Mouse (Mus musculus) liver, adult 2 months (tissue): Measurements from ENCODE around the gene Tmem255b. TPM values are rescaled to one million over a fixed set of nuclear protein-coding genes. Genes with fewer than 3 reads are reported as not detected.

Experiments
- DNase-seq: peaks from one replicate; pipeline ENCODE4 v3.0.0-alpha.2; 2011; ENCODE audit warnings: low read depth, low spot score; ENCODE audit errors: extremely low read depth
- H3K27ac ChIP-seq: fragments of 200-500 bp; replicated peaks from 2 replicates; pipeline ENCODE4 v1.5.1; 2012; ENCODE audit warnings: low read depth, mild to moderate bottlenecking, control low read depth, inconsistent platforms, low read length; ENCODE audit not compliant: insufficient read depth
- H3K27me3 ChIP-seq: fragments of 200-500 bp; 2 replicates; pipeline ENCODE4 v1.6.1; 2012; ENCODE audit warnings: mild to moderate bottlenecking, moderate library complexity, low read length, inconsistent platforms; ENCODE audit not compliant: control insufficient read depth, insufficient read depth
- H3K36me3 ChIP-seq: fragments of 200-500 bp; 2 replicates; pipeline ENCODE4 v1.6.1; 2012; ENCODE audit warnings: low read length, inconsistent platforms; ENCODE audit not compliant: control insufficient read depth, insufficient read depth
- H3K4me1 ChIP-seq: fragments of 200-500 bp; 2 replicates; pipeline ENCODE4 v1.6.1; 2011; ENCODE audit warnings: low read length; ENCODE audit not compliant: control insufficient read depth, insufficient read depth
- H3K4me3 ChIP-seq: fragments of 200-500 bp; 2 replicates; pipeline ENCODE4 v1.5.1; 2011; ENCODE audit warnings: low read depth, mild to moderate bottlenecking, control low read depth, low read length, moderate library complexity; ENCODE audit not compliant: insufficient read depth
- H3K79me2 ChIP-seq: fragments of 200-500 bp; 2 replicates; pipeline ENCODE4 v1.6.1; 2012; ENCODE audit warnings: inconsistent platforms, mild to moderate bottlenecking, low read length, moderate library complexity; ENCODE audit not compliant: control insufficient read depth, insufficient read depth
- H3K9ac ChIP-seq: fragments of 200-500 bp; 2 replicates; pipeline ENCODE4 v1.6.1; 2012; ENCODE audit warnings: low read depth, mild to moderate bottlenecking, control low read depth, inconsistent platforms, low read length
- CTCF ChIP-seq: fragments of 200-500 bp; IDR thresholded peaks from 2 replicates; pipeline ENCODE4 v1.5.1; 2011; ENCODE audit warnings: low read depth, low read length, control low read depth
- POLR2A ChIP-seq: fragments of 200-500 bp; IDR thresholded peaks from 2 replicates; pipeline ENCODE4 v1.6.1; 2011; ENCODE audit warnings: low read length, control low read depth; ENCODE audit not compliant: insufficient read depth; ENCODE audit errors: extremely low read depth
- WGBS: fragments of 180-500 bp; shearing (Covaris S2); methylation state at CpG from one replicate; pipeline ENCODE4 v1.1.7; 2018; 5-methylcytosine and 5-hydroxymethylcytosine counted together
- polyA plus RNA-seq: library from polyadenylated mRNA; depleted of rRNA; stranded (reverse); fragments of >200 nt; gene quantifications from 2 replicates; pipeline ENCODE4 v1.2.3, GENCODE M21; 2012
- total RNA-seq: library from RNA; depleted of rRNA; stranded (reverse); fragments of >200 nt; gene quantifications from 2 replicates; pipeline ENCODE4 v1.2.3, GENCODE M21; 2014

Gene Tmem255b
- total and polyA plus RNA-seq, 2 experiments: 0.35 TPM; not detected in 1

DNA sequence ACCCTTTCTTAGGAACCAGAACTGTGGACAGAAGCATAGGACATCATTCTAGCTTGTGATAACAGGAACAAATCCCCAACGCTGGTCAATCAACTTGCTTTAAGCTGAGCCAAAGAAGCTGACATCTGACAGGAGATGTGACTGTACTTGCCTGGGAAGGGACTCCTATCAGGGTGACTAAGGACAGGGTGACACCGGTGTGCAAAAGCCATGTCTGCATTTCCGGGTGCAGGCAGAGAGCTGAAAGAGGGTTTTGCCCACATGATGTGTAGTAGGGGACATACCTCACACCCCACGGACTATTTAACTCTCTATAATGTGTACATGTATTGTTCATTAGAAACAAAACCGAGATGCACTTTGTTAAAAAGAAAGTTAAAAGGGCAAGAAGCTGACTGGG is 48.2 kb downstream of the Tmem255b start:
- no peak for DNase-seq
- H3K27me3 ChIP-seq: no peaks in the 10 kb centered on the region
- TF ChIP-seq POLR2A (no peak), CTCF (no peak)
- no peak overlapping the region for H3K9ac ChIP-seq
- H3K79me2 ChIP-seq: 0 out of 2 replicates have a peak, but pooled peaks cover 3% of the 10 kb centered on the region
- no peaks in the 10 kb centered on the region for H3K36me3 ChIP-seq
- 91% methylated on average over 5 of the region's 5 CpGs for WGBS
- H3K27ac ChIP-seq: peak overlapping the region; percentile 98
- H3K4me1 ChIP-seq: peaks cover 23% of the 10 kb centered on the region
- H3K4me3 ChIP-seq: no peak overlapping the region

DNA sequence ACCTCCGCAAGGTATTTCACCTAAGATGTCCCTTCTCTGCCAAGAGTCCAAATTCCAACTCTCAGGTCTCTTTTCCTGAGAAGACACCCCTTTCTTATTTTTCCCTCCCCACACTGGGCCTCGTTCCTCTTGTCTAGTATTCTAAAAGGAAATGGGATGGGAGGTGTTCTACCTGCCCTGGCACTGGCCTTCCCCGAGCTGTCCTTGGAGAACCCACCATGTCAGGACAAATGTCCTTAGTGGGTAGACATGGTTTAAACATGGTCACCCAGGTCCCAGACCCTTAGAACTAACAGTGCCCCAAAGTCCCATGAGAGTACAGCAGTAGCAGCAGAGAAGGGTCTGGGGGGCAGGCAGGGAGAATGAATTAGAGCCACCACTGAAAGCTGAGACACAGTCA is 54.4 kb downstream of the Tmem255b start:
- WGBS: 88% methylated on average over 3 of the region's 3 CpGs
- Histone ChIP-seq H3K4me3 (no peak overlapping the region), H3K36me3 (no peaks in the 10 kb centered on the region), H3K79me2 (0 out of 2 replicates have a peak, but pooled peaks cover 7% of the 10 kb centered on the region), H3K27ac (no peak overlapping the region), H3K9ac (no peak overlapping the region), H3K4me1 (no peaks in the 10 kb centered on the region), H3K27me3 (no peaks in the 10 kb centered on the region)
- TF ChIP-seq POLR2A (no peak), CTCF (no peak)
- DNase-seq: no peak

DNA sequence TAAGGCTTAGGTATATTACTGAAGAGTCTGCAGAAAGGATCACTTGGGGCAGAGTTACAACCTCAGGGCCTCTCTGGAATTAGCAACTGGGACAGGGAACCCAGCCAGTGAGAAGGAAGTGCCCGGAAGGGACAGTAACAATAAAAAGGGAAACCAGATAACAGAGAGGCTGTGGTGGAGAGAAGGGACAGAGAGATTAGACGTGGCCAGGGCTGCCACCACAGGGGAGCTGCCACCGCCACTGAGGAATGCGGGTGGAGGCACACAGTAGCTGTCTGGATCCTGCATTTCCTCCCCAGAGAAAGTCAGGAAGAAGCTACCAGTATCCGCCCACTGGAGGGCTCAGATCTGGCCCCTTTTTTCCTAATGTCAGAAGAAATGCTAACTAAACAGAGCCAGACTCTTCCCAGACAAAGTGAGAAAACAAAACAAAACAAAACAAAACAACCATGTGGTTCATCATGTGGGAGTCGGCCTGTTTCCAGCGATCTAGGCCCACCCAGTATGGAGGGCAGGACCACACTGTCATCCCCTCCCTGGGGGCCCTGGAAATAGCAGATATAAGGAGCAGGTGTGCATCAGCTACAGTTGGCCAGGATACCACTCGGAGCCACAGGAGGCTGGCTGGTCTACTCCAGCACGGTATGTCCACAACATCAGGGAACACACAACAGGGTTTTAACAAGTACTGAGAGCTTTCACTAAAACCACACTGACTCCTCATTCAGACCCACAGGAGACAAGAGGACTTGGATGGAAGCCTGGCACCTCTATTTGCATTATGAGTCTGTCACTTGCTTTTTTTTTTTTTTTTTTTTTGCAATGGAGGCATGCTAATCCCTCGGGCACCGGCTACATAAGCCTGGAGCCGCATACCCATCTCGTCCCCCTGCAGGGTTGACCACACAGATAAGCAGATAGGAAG is 55.3 kb downstream of the Tmem255b start:
- no peak overlapping the region for H3K4me3 ChIP-seq
- H3K9ac ChIP-seq: no peak overlapping the region
- H3K4me1 ChIP-seq: no peaks in the 10 kb centered on the region
- no peaks in the 10 kb centered on the region for H3K36me3 ChIP-seq
- no peak for TF ChIP-seq POLR2A
- TF ChIP-seq CTCF: no peak
- 0 out of 2 replicates have a peak, but pooled peaks cover 7% of the 10 kb centered on the region for H3K79me2 ChIP-seq
- H3K27me3 ChIP-seq: no peaks in the 10 kb centered on the region
- WGBS: 71% methylated on average over 13 of the region's 13 CpGs
- H3K27ac ChIP-seq: peak overlapping the region; percentile 61
- DNase-seq: no peak

DNA sequence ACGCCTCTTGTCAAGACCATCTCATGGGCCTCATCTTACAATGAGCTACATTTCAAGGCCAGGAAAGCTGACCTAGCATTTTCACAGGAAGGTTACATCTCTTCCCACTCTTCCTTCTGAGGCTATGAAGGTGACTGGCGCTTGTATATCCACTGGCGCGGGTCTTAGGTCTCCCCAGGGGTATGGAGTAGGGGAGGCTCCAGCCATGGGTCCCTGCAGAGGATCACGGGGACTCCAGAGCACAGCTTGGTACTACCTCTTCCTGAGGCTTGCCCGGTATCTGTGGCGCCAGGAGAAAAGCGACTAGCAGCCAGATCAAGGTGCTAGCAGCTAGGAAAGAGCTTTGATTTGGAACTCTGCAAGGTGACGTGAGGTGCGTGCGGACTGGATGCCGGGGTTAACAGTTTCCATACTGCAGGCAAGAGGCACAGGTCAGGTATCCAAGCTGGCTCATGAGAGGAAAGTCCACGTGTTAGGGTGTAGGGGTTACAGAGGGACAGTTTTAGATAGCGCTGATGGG is 56.6 kb downstream of the Tmem255b start:
- H3K9ac ChIP-seq: no peak overlapping the region
- 87% methylated on average over 14 of the region's 14 CpGs for WGBS
- H3K27me3 ChIP-seq: no peaks in the 10 kb centered on the region
- TF ChIP-seq CTCF (no peak), POLR2A (no peak)
- no peaks in the 10 kb centered on the region for H3K36me3 ChIP-seq
- H3K4me3 ChIP-seq: no peak overlapping the region
- 0 out of 2 replicates have a peak, but pooled peaks cover 7% of the 10 kb centered on the region for H3K79me2 ChIP-seq
- no peak overlapping the region for H3K27ac ChIP-seq
- no peak for DNase-seq
- H3K4me1 ChIP-seq: no peaks in the 10 kb centered on the region

DNA sequence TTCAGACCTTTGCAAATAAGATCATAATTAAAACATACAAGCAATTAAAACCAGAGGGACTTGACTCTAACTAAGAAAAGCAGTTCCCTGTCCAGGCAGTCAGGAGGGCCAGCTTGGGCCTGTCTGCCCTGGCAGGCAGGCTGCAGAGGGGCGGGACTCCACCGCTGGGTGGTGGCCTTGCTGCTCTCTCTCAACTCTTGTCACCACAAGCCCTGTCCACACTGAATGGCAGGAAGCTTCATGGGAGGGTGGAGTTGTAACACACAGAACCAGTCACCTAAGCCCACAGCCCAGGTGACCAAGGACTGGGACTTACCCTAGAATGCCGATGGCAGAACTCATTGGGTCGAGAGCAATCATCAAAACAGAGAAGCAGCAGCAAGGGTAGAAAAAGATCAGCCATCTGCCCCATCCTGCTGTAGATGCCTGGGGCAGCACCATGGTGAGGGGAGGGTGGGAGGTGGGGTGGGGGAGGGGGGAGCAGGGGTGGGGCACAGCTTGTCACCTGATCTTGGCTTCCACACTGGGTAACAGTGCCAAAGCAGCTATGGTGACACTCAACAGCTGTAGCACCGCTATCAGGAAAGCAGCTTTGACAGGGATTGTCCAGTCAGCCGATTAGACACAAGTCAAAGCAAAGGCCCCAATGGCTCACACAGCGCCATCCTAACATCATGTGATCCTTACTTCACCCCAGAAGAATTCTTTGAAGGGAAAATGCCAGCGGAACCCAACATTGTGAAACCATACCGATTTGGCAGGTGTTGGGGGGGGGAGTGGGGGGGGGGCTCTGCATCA is 57.4 kb downstream of the Tmem255b start:
- no peak overlapping the region for H3K9ac ChIP-seq
- peak; percentile 70 for DNase-seq
- H3K27me3 ChIP-seq: no peaks in the 10 kb centered on the region
- no peak for TF ChIP-seq POLR2A
- TF ChIP-seq CTCF: peak; percentile 23; the same call in 1 of the 2 replicates
- no peak overlapping the region for H3K27ac ChIP-seq
- H3K36me3 ChIP-seq: no peaks in the 10 kb centered on the region
- no peak overlapping the region for H3K4me3 ChIP-seq
- WGBS: 34% methylated on average over 9 of the region's 9 CpGs
- 0 out of 2 replicates have a peak, but pooled peaks cover 7% of the 10 kb centered on the region for H3K79me2 ChIP-seq
- no peaks in the 10 kb centered on the region for H3K4me1 ChIP-seq
